Mouse (Mus musculus) skeletal muscle tissue, adult 2 months (tissue): ENCODE data around the gene Ccdc24.
A peak's percentile ranks its signal among the peaks of the same experiment; 100 is the strongest.

Experiments used
- DNase-seq: peaks from one replicate; pipeline ENCODE4 v3.0.0-alpha.2; 2012; ENCODE audit warnings: low read depth, low spot score

Gene Ccdc24

DNA sequence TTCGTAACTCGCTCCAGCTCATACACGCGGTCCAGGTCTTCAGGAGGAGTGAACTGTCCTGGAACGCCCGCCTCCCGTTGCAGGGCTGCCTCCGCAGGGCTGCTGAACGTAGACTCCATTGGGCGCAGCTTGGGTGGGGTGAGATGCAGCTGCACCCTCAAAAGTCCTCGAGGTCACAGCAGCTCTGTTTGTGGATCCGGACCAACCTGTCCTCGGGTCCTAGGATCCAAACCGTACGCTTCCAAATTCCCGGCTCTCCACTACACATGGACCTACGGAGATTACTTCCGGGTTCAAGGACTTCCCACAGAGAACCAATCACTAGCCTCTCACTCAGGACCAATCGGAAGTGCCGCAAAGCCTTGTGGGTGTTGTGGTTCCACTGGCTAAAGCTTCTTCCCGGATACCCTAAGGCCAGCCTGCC lies 19.4 kb upstream of the Ccdc24 start, which contains the start of gene Dph2:
Dph2 (minus strand) TSS at position 295 of the 424 bp plus-strand sequence.
- DNase-seq = peak; percentile 86

DNA sequence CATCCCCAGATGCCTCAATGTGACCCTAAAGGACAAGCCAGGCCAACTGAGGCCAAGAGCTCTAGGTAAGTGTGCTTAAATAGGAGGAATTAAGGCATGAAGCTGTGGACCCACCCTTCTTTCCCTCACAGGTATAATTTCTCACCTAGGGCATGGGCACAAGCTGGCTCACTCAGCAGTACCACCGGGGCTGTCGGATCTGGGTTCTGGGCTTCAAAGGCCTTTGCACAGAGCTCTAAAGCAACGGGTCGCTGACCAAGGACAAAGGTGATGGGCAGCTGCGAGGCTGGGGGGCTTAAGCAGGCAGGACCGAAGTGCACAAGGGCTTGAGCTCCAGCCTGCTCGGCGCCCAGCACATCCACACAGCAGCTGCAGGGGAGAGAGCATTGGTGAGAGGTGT lies 18.4 kb upstream of the Ccdc24 start:
- DNase-seq = no peak

DNA sequence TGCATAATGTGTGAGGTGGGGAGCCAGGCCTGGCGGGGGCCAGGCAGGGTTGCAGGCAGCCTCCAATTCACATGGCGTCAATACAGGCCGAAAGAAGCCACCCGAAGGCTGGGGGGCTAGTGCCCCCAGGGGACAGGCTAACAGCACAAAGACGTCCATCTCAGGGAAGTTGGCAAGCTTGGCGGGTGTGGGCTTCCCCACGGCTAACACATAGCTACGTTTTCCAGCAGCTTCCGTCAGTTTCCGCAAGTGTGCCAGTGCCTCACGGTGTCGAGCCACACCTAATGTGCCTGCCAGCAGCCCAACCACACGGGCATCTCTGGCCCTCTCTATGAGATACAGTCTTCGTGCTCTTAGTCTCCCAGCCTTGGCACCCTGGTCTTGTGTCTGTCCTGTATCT lies 17.7 kb upstream of the Ccdc24 start:
- no peak for DNase-seq

DNA sequence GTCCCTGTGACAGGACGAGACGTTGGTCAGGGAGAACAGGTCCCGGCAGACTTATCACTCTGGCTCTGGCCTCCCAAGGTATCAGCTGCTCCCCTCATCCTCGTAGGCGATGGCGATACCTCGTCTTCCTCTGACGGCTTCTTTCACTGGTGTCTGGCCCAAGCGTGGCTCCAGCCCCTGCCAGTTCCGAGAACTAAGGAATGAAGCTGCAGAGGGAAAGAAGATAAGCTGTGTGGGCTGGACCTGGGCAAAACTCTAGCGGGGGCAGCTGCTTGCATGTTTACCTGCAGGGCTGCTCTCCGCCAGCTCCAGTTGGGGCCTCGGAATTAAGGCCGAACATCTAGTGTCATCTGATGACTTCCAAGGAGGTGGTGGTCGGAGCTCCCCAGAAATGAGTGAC lies 17.1 kb upstream of the Ccdc24 start:
- no peak for DNase-seq

DNA sequence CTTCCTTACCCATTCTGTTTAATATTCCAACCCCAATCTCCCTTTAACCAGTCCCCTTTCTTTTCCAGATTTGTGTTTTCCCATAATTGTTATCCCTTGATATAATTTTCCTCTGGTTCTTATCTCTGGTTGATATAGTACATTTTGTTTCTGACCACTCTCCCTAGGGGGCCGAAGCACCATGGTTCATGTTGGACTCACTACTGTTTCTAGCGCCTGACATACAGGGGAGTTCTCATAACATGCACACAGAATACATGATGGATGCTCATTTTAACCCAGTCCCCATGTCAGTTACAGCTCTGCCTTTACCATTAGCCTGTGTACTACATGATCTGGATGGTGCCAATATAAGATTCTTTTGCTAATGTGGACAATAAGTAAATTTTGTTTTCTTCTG lies 15.6 kb upstream of the Ccdc24 start:
- no peak for DNase-seq

DNA sequence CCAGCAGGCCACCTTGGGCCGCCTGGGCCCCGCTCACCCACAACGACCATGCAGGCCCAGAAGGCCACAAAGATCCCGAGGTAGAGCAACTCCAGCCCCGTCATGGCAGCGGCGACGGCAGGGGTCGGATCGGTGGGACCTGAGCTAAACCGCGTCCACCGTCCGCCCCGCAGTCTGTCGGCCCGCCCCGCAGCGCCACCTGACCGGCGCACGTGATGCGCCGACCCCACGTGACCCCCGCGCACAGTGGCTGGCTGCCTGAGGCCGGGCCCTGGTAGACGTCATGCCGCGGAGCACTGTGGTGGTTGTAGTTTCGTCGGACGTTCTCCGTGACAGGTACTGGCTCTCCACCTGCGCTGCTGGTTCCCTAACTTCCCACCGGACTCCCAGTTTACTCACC lies 14.8 kb upstream of the Ccdc24 start, which contains the start of gene Atp6v0b:
Atp6v0b (minus strand) TSS at position 201 of the 400 bp plus-strand sequence.
- DNase-seq = peak; percentile 86

DNA sequence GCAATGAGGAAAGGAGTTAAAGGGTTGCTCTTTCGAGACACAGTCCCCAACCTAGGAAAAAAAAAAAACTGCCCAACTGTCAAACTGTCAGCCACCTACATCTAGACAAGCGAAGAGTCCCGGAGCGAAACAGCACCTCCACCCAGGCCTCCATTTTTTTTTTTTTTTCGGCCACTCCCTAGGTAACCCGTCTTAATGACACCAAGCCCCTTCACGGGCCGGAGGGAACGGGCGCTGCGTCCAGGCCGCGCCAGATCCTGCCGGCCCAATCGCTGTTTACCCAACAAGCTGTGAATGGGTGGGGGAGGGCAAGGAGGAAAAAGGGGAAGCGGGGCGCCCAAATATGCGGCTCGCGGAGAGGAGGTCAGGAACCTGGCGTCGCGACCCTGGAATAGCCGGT lies 14.3 kb upstream of the Ccdc24 start:
- no peak for DNase-seq

DNA sequence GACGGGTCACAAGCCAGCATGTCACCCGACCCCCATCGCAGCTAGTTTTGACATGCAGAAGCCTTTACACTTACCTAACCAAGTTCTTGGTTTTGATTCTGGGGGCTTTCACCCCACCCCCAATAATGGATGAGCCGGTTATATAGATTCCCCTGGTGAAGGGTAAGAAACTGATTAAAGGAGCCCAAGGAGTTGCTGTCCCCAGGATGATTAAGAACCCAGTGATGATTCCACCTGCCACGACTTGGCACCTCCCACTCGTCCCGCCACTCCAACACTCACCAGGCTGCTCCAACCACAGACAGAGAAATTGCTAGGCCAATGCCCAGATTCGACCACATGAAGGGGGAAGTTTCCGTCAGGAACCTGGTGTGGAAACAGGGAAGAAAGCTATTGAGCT lies 13.6 kb upstream of the Ccdc24 start:
- no peak for DNase-seq

DNA sequence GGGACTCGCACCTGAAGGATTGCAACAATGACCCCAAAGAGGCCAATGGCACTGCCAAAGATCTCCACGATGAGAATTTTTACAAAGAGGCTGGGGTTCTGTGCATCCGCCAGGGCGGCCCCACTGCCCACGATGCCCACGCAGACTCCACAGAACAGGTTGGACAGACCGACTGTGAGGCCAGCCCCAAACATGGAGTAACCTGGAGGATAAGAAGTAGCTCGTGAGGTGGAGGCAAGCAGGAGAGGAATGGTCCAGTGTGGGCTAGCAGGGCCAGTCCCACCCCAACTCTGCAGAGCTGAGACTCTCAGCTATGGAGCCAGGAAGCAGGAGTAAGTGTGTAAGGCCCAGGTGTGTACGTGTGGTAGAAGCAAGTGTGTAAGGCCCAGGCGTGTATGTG lies 12.7 kb upstream of the Ccdc24 start:
- no peak for DNase-seq

DNA sequence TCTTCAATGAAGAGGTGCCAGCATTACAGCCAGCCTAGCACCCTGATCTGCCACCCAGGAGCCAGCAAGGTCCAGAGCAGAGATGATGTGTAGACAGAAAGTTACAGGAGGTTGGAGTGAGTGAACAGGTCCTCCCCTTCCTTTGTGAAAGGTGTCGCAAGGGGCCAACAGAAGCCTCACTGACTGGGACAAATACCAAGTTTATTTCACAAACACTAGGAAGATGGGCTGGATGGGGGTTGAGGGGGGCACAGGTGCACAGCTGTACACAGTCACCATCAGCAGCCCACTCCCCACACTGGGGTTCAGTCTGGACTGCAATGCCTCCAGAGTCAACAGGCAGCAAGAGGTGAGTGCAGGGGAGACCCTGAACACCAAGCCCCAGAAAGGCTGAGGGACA lies 11.8 kb upstream of the Ccdc24 start:
- DNase-seq = no peak

DNA sequence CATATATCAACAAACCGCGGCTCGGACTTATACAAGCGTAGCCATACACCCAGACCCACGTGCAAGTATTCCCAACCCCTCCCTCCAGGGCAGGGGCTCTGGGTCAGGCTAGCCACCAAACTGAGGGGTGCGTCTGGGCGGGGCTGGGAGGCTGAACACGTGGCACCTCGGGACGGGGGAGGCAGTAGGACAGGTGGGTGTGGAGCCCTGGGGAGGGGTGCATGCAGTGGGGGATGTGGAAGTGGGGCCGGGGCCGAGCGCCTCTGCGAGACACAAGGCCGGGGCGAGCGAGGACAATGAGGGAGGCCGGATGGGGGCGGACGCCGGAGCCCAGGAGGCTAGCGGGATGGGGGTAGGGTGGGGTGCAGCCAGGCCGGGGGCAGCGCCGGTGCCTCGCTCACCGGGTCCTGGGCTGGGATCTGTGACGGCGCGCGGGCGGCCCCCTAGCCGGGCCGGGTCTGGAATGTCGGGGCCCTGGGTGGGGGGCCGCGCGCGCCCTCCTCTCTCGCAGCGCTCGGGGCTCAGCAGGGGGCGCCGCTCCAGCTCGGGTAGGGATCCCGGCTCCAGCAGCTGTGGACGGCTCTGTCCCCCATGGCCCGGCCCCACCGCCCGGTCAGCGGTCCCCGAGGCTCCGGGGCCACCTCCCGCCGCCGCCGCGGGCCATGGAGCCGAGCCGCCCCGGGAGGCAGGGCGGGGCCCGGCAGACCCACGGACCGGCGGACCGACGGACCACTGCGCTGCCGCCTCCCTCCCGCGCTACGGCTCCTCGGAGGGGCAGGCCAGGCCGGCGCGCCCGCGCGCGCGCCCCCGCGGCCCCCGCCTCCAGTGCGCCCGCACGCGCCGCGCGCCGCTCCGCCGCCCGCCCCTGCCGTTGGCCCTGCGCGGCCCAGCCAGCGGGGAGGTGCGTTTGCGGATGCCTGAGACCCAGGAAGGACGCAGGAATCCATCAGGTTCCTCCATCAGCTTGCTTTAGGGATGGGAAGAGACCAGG lies 10.6 kb upstream of the Ccdc24 start, which contains the start of gene B4galt2:
B4galt2 (minus strand) TSS at position 787 of the 991 bp plus-strand sequence.
- no peak for DNase-seq

DNA sequence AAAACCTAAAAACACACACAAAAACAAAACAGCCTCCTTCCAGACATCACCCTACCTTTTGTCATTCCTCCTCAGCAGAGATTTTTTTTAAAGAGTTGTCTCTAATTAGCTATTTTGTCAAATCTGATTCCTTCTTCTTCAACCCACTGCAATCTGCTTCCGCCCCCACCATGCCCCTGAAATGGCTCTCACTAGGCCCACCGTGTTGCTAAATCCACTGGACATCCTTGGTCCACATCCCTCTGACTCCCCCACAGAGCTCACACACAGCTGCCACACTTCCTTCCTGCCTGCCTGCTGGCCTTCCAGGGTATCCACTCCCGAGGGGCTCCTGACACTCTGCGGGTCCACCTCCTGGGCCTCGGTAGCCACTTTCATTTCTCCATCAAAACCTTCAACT lies 6.3 kb upstream of the Ccdc24 start:
- DNase-seq = no peak

DNA sequence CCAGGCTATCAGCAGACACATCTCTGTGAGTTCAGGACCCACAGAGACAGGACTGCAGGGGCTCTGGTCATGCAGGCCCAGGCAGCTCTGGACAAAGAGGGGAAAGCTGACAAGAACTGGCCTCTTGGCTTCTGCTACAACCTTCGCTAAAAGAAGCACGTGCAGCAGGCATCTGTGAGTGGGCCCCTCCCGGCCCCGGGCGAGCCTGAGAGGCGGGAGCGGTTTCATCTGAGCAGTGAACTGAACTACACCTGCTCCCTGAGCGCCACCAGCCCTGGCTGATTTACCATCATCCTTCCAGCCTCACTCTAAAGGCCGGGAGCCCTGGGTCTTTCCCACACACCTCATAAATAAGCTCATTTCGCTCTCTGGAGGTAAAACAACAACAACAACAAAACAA lies 5.9 kb upstream of the Ccdc24 start:
- no peak for DNase-seq

DNA sequence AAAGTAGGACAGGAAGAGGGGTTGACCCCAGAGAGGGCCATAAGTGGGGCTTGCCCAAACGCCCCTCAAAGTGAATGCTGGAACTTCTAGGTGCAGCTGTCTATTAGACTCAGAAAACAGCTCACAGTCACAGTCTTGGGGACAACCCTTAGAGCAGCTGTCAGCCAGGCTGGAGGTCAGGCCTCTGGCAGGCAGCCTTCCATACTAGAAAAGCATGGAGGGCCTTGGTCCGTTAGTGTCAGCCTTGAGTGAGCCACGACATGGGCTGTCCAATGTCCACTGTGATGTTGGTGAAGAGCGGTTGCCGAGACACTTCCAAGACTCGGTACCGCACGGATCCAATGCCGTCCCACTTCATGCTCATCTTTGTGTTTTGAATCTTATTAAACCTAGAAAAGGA lies 1.3 kb upstream of the Ccdc24 start:
- DNase-seq = no peak

DNA sequence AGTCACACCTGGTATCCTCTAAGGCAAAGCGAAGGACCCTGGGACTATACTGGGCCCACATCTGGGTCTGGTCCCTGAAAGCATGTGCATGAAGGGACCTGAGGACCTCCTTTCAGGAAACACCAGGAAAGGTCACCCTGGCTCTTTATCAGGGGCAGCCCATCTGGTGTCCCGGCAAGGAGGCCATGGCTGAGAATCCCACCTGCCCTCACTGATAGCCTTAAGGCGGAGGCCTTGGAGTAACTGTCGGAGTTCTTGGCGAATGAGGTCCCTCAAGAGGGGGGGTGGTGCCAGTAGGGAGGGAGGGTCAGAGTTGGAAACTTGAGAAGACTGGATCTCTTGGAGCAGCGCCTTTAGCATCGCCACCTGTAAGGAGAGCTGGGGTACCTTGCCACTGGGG lies 570 bp downstream of the Ccdc24 start:
- DNase-seq = no peak

DNA sequence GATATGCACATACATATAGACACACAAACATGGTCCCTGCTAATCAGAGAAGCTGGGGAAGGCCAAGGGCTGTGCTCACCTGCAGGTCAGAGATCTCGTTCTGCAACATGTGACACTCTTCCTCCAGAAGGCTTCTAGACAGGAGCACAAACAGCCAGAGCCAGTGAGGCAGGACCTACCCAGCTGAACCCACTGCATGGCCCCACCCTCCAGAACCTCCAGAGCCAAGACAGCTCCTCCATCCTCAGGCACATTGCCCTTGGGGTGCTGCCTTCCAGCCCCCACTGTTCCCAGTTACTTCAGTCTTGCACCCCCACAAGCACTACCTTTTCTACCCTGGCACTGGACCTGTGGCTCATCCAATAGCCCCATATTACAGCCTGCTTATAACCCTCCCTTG lies 1.9 kb downstream of the Ccdc24 start:
- DNase-seq = no peak

DNA sequence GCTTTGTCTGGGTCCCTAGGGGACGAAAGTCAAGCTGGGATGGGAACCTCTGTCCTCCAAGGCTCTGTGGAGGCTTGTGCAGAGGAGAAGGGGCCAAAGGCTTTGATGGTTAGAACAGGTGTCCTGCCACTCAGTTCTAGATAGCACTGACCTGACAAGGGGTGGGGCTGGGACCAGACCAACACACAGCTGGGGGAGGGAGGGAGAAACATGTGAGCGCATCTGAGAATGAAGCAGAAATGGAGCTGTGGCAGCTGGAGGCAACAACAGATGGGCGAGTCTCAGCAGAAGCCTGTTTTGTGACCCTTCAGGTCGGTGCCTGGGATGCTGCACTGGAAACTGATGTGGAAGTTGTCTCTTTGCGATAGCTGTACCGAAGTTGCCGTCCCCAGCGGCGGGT lies 3.0 kb downstream of the Ccdc24 start:
- DNase-seq = no peak

DNA sequence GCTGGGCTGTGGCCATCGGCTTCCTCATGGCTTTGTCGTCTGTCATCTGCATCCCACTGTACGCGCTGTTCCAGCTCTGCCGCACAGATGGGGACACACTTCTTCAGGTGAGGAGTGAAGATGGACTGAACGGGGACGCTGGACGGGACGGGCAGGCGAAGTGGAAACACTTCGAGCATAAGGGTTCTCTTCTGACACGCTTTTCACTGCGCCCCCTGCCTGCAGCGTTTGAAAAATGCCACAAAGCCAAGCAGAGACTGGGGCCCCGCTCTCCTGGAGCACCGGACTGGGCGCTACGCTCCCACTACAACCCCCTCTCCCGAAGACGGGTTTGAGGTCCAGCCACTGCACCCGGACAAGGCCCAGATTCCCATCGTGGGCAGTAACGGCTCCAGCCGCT lies 4.5 kb downstream of the Ccdc24 start:
- no peak for DNase-seq

DNA sequence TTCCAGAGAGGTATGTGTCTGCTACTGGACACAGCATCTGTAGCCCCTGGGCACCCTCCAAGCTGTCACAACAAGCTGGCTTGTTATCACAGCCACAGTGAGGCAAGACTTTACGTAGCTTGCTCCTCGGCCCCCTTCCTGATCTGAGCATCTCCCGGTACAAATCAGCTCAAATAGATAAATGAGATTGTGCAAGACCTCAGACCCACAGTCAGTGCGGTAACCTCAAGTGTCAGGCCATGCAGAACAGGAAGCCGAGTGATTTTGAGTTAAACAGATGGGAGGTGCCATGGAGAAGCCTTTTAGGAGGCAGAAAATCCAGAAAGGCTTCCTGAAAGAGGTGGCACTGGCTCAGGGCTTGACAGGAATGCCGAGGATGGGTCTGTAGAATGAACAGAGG lies 5.4 kb downstream of the Ccdc24 start:
- DNase-seq = no peak

DNA sequence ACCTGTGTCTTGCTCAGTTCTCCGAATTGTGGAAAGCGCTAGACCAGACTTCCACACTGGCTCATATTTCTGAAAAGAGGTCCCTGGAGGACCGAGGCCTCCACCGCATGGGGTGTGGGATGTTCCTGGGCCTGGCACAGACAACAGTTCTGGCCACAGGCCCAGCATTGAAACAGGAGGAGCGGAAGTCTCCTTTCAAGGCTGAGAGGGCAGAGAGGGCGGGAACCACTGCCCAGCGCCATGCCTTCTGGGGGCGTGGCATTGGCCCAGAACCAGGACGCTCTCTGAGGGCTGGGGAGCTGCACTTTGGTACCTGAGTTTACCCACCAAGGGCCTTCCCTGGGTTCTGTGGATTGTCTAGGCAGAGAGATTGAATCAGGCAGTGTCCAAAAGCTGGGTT lies 6.3 kb downstream of the Ccdc24 start:
- peak; percentile 88 for DNase-seq

DNA sequence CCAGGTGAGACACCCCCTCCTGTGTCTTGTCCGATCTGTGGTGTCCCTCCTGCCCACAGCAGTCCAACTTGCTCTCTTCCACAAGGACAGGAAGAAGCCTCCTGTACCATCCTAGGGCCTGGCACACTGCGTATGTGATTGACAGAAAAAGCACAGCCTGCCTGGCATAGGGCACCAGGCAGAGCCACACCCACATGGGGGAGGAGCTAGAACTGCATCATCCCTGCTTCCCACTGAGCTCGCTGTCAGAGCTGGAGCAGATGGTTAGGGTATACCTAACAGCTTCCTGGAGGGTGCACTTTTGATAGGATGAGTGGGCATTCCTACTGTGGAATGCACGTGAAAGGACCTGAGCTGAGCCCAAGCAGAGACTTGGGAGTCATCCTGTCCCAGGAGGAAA lies 9.5 kb downstream of the Ccdc24 start:
- no peak for DNase-seq

DNA sequence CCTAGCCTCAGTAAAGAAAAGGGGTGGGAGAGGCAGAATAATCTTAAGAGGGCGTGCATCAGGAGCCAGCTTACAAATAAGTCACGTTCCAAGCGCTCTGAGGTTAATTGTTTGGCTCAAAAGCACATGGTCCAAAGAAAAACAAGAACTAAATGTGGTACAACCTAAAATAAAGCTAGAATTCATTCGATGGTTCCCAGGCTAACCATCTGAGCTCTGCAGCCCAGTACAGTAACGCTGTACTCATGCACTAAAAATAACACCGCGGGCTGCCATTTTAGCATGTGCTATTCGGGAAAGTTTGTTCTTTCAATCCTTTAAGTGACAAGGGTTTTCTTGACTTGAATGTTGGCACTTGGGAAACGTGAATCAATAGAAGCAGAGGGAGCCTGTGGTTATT lies 11.8 kb downstream of the Ccdc24 start:
- no peak for DNase-seq

DNA sequence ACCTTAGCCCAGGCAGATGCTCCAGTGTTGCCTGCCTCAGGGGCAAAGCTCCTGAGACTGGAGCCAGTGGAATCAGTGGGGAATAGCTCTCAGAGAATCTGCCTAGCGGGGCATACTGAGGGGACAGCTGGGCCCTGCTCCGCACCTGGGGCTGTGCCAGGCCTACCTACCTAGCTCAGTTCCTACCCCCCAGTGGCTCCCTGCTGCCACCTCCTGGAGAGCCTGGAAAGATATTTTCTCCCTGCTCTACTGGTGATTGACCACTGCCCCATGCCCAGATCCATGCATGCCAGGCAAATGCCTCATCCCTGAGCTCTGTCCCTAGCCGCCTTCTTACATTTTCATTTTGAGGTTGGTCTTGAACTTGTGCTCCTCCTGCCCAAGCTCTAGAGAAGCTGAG lies 13.6 kb downstream of the Ccdc24 start:
- peak; percentile 67 for DNase-seq
